Mouse (Mus musculus): ENCODE data around the gene Hsd11b2. TPM values are rescaled to one million over a fixed set of nuclear protein-coding genes. Genes with fewer than 3 reads are reported as not detected.
A peak's percentile ranks its signal among the peaks of the same experiment; 100 is the strongest.

Gene Hsd11b2
- polyA plus RNA-seq, 1 experiment from 2014 or later = 0.87 TPM

GRCm38 (mm10) chr8:105531774-105532173 is 13.2 kb downstream of the Hsd11b2 start:
- ATAC-seq (ENCODE audit: insufficient number of reproducible peaks, insufficient read depth, low FRiP score, low TSS enrichment, low read depth) = no peak
- Histone ChIP-seq H3K4me3 (no peak overlapping the region), H3K4me2 (no peak overlapping the region), H3K4me1 (peaks cover 10% of the 10 kb centered on the region), H3K9me3 (no peaks in the 10 kb centered on the region), H3K27ac (no peak overlapping the region), H3K27me3 (no peaks in the 10 kb centered on the region), H3K9ac (no peak overlapping the region), H3K36me3 (peaks cover 54% of the 10 kb centered on the region)
- WGBS = 64% methylated on average over 2 of the region's 2 CpGs

GRCm38 (mm10) chr8:105533439-105533838 is 14.9 kb downstream of the Hsd11b2 start:
- peak overlapping the region; percentile 49 for H3K9ac ChIP-seq
- ATAC-seq (ENCODE audit: insufficient number of reproducible peaks, insufficient read depth, low FRiP score, low TSS enrichment, low read depth) = no peak
- peaks cover 10% of the 10 kb centered on the region for H3K4me1 ChIP-seq
- H3K4me2 ChIP-seq = no peak overlapping the region
- no peaks in the 10 kb centered on the region for H3K27me3 ChIP-seq
- H3K9me3 ChIP-seq = no peaks in the 10 kb centered on the region
- H3K27ac ChIP-seq = peak overlapping the region; percentile 8; the same call in 1 of the 2 replicates
- WGBS = 11% methylated on average over 2 of the region's 2 CpGs
- no peak overlapping the region for H3K4me3 ChIP-seq
- peaks cover 52% of the 10 kb centered on the region for H3K36me3 ChIP-seq

GRCm38 (mm10) chr8:105533892-105534329 is 15.4 kb downstream of the Hsd11b2 start:
- Histone ChIP-seq H3K27me3 (no peaks in the 10 kb centered on the region), H3K4me2 (no peak overlapping the region), H3K4me1 (peaks cover 10% of the 10 kb centered on the region), H3K4me3 (no peak overlapping the region), H3K9ac (peak overlapping the region; percentile 49; the same call in 1 of the 2 replicates), H3K27ac (0 out of 2 replicates have a peak overlapping the region, but pooled peaks have one; percentile 8), H3K9me3 (no peaks in the 10 kb centered on the region), H3K36me3 (peaks cover 52% of the 10 kb centered on the region)
- 4% methylated on average over 1 of the region's 1 CpGs for WGBS
- ATAC-seq (ENCODE audit: insufficient number of reproducible peaks, insufficient read depth, low FRiP score, low TSS enrichment, low read depth) = no peak

GRCm38 (mm10) chr8:105536546-105536945 is 18.0 kb downstream of the Hsd11b2 start:
- H3K27ac ChIP-seq = no peak overlapping the region
- no peak overlapping the region for H3K4me3 ChIP-seq
- H3K4me2 ChIP-seq = no peak overlapping the region
- H3K9me3 ChIP-seq = no peaks in the 10 kb centered on the region
- peaks cover 37% of the 10 kb centered on the region for H3K36me3 ChIP-seq
- ATAC-seq (ENCODE audit: insufficient number of reproducible peaks, insufficient read depth, low FRiP score, low TSS enrichment, low read depth) = no peak
- 94% methylated on average over 3 of the region's 3 CpGs for WGBS
- peaks cover 10% of the 10 kb centered on the region for H3K4me1 ChIP-seq
- no peaks in the 10 kb centered on the region for H3K27me3 ChIP-seq
- no peak overlapping the region for H3K9ac ChIP-seq

GRCm38 (mm10) chr8:105537011-105537677 is 18.6 kb downstream of the Hsd11b2 start:
- Histone ChIP-seq H3K9me3 (no peaks in the 10 kb centered on the region), H3K9ac (no peak overlapping the region), H3K4me3 (no peak overlapping the region), H3K27ac (no peak overlapping the region), H3K36me3 (peaks cover 40% of the 10 kb centered on the region), H3K27me3 (no peaks in the 10 kb centered on the region), H3K4me2 (no peak overlapping the region), H3K4me1 (peaks cover 10% of the 10 kb centered on the region)
- WGBS = 92% methylated on average over 6 of the region's 6 CpGs
- no peak for ATAC-seq (ENCODE audit: insufficient number of reproducible peaks, insufficient read depth, low FRiP score, low TSS enrichment, low read depth)

- H3K9ac ChIP-seq = no peak overlapping the region
- H3K4me3 ChIP-seq = no peak overlapping the region
- WGBS = 92% methylated on average over 4 of the region's 4 CpGs
- peaks cover 40% of the 10 kb centered on the region for H3K36me3 ChIP-seq
- H3K4me2 ChIP-seq = no peak overlapping the region
- peaks cover 2% of the 10 kb centered on the region; the same call in 1 of the 2 replicates for H3K4me1 ChIP-seq
- no peak for ATAC-seq (ENCODE audit: insufficient number of reproducible peaks, insufficient read depth, low FRiP score, low TSS enrichment, low read depth)
- H3K27ac ChIP-seq = no peak overlapping the region
- H3K9me3 ChIP-seq = no peaks in the 10 kb centered on the region
- H3K27me3 ChIP-seq = no peaks in the 10 kb centered on the region
Observed at GRCm38 (mm10) chr8:105538940-105539339, 20.4 kb downstream of the Hsd11b2 start.

- Histone ChIP-seq H3K9ac (no peak overlapping the region), H3K27ac (no peak overlapping the region), H3K4me2 (no peak overlapping the region), H3K36me3 (peaks cover 30% of the 10 kb centered on the region), H3K4me3 (no peak overlapping the region), H3K27me3 (no peaks in the 10 kb centered on the region), H3K4me1 (peaks cover 21% of the 10 kb centered on the region), H3K9me3 (no peaks in the 10 kb centered on the region)
- 80% methylated on average over 3 of the region's 3 CpGs for WGBS
- no peak for ATAC-seq (ENCODE audit: insufficient number of reproducible peaks, insufficient read depth, low FRiP score, low TSS enrichment, low read depth)
Observed at GRCm38 (mm10) chr8:105542032-105542656, 23.6 kb downstream of the Hsd11b2 start.

- ATAC-seq (ENCODE audit: insufficient number of reproducible peaks, insufficient read depth, low FRiP score, low TSS enrichment, low read depth) = no peak
- Histone ChIP-seq H3K4me2 (no peak overlapping the region), H3K9me3 (no peaks in the 10 kb centered on the region), H3K27ac (no peak overlapping the region), H3K27me3 (no peaks in the 10 kb centered on the region), H3K4me3 (no peak overlapping the region), H3K9ac (no peak overlapping the region), H3K36me3 (peaks cover 24% of the 10 kb centered on the region), H3K4me1 (peaks cover 24% of the 10 kb centered on the region)
- 95% methylated on average over 2 of the region's 2 CpGs for WGBS
Observed at GRCm38 (mm10) chr8:105542808-105543207, 24.3 kb downstream of the Hsd11b2 start.

- Histone ChIP-seq H3K4me1 (peaks cover 24% of the 10 kb centered on the region), H3K4me3 (no peak overlapping the region), H3K9me3 (no peaks in the 10 kb centered on the region), H3K27me3 (no peaks in the 10 kb centered on the region), H3K9ac (no peak overlapping the region), H3K27ac (no peak overlapping the region), H3K4me2 (no peak overlapping the region), H3K36me3 (peaks cover 15% of the 10 kb centered on the region)
- WGBS = 61% methylated on average over 1 of the region's 1 CpGs
- no peak for ATAC-seq (ENCODE audit: insufficient number of reproducible peaks, insufficient read depth, low FRiP score, low TSS enrichment, low read depth)
Observed at GRCm38 (mm10) chr8:105543703-105544102, 25.1 kb downstream of the Hsd11b2 start.

GRCm38 (mm10) chr8:105544544-105545205 is 26.1 kb downstream of the Hsd11b2 start:
- Histone ChIP-seq H3K27ac (peak overlapping the region; percentile 60), H3K27me3 (no peaks in the 10 kb centered on the region), H3K36me3 (peaks cover 5% of the 10 kb centered on the region; the same call in 1 of the 2 replicates), H3K4me2 (no peak overlapping the region), H3K4me1 (peaks cover 24% of the 10 kb centered on the region), H3K9ac (peak overlapping the region; percentile 8; the same call in 1 of the 2 replicates), H3K4me3 (no peak overlapping the region), H3K9me3 (no peaks in the 10 kb centered on the region)
- ATAC-seq (ENCODE audit: insufficient number of reproducible peaks, insufficient read depth, low FRiP score, low TSS enrichment, low read depth) = no peak
- WGBS = 42% methylated on average over 7 of the region's 7 CpGs

GRCm38 (mm10) chr8:105545249-105545648 is 26.7 kb downstream of the Hsd11b2 start:
- 79% methylated on average over 3 of the region's 3 CpGs for WGBS

More at GRCm38 (mm10) chr8:105545249-105545648, 26.7 kb downstream of the Hsd11b2 start:
- Histone ChIP-seq H3K4me2 (no peak overlapping the region), H3K36me3 (peaks cover 8% of the 10 kb centered on the region; the same call in 1 of the 2 replicates), H3K4me3 (no peak overlapping the region), H3K9me3 (no peaks in the 10 kb centered on the region), H3K27me3 (no peaks in the 10 kb centered on the region), H3K4me1 (peaks cover 24% of the 10 kb centered on the region), H3K9ac (peak overlapping the region; percentile 8; the same call in 1 of the 2 replicates), H3K27ac (peak overlapping the region; percentile 60)
- ATAC-seq (ENCODE audit: insufficient number of reproducible peaks, insufficient read depth, low FRiP score, low TSS enrichment, low read depth) = no peak

Data from embryonic facial prominence, embryonic 13.5 days (tissue).